Mouse (Mus musculus) forebrain, embryonic 16.5 days (tissue): ENCODE data around the gene Samd1. TPM values are rescaled to one million over a fixed set of nuclear protein-coding genes. Genes with fewer than 3 reads are reported as not detected.

Experiments
- ATAC-seq: fragments of 200-750 bp; cut with Nextera tagmentation; 2 replicates; pipeline ENCODE4 v1.8.0; 2017; ENCODE audit warnings: mild to moderate bottlenecking, moderate library complexity
- H3K27ac ChIP-seq: fragments of 300-500 bp; sonication (generic); 2 replicates; pipeline ENCODE4 v1.5.1; 2014; ENCODE audit warnings: low read length, control low read depth
- H3K27me3 ChIP-seq: fragments of 300-500 bp; sonication (generic); replicated peaks from 2 replicates; pipeline ENCODE4 v1.6.1; 2014; ENCODE audit warnings: low read length; ENCODE audit not compliant: control insufficient read depth, insufficient read depth
- H3K36me3 ChIP-seq: fragments of 300-500 bp; sonication (generic); 2 replicates; pipeline ENCODE4 v1.6.1; 2014; ENCODE audit not compliant: control insufficient read depth, insufficient read depth
- H3K4me1 ChIP-seq: fragments of 300-500 bp; sonication (generic); replicated peaks from 2 replicates; pipeline ENCODE4 v1.6.1; 2014; ENCODE audit warnings: low read length; ENCODE audit not compliant: control insufficient read depth, insufficient read depth
- H3K4me2 ChIP-seq: fragments of 300-500 bp; sonication (generic); 2 replicates; pipeline ENCODE4 v1.6.1; 2014; ENCODE audit warnings: mild to moderate bottlenecking, low read length, control low read depth
- H3K4me3 ChIP-seq: fragments of 300-500 bp; sonication (generic); replicated peaks from 2 replicates; pipeline ENCODE4 v1.5.1; 2014; ENCODE audit warnings: mild to moderate bottlenecking, low read length, control low read depth
- H3K9ac ChIP-seq: fragments of 300-500 bp; sonication (generic); replicated peaks from 2 replicates; pipeline ENCODE4 v1.6.1; 2014; ENCODE audit warnings: low read depth, low read length, control low read depth
- H3K9me3 ChIP-seq: fragments of 300-500 bp; sonication (generic); 2 replicates; pipeline ENCODE4 v1.6.1; 2016; ENCODE audit warnings: low read length; ENCODE audit not compliant: control insufficient read depth
- WGBS: fragments of 180-500 bp; shearing (Covaris S2); extraction: QIAGEN DNeasy Blood & Tissue Kit; methylation state at CpG from one replicate; pipeline ENCODE4 v1.1.7; 2014; 5-methylcytosine and 5-hydroxymethylcytosine counted together
- polyA plus RNA-seq: library from polyadenylated mRNA; unstranded; fragments of >200 nt; fragmentation: Nextera tagmentation; extraction: Ambion mirVana; gene quantifications from 2 replicates; pipeline ENCODE4 v1.2.1, GENCODE M21; 2015

Gene Samd1
- polyA plus RNA-seq, result 8.1 and 9.7 TPM in 2 replicates

- no peaks in the 10 kb centered on the region for H3K9me3 ChIP-seq
- H3K4me2 ChIP-seq, result peak within 1 kb of the TSS; percentile 86
- H3K9ac ChIP-seq, result peak within 1 kb of the TSS; percentile 69
- no peaks in the 10 kb centered on the region for H3K36me3 ChIP-seq
- H3K27ac ChIP-seq, result peak within 1 kb of the TSS; percentile 92
- 0 out of 2 replicates have a peak, but pooled peaks have one; percentile 18 for ATAC-seq
- peak within 1 kb of the TSS; percentile 70 for H3K4me3 ChIP-seq
- WGBS, result under 1% methylated on average over 41 of the region's 112 CpGs
- H3K27me3 ChIP-seq, result peaks cover 4% of the 10 kb centered on the region; the same call in 1 of the 2 replicates
- peaks cover 24% of the 10 kb centered on the region for H3K4me1 ChIP-seq
Measured at GRCm38 (mm10) chr8:83997511-83998141, at the start of gene Samd1. Gene Samd1 (plus strand): TSS chr8:83997672.

GRCm38 (mm10) chr8:83954749-83955105 lies 42.7 kb upstream of the Samd1 start:
- Histone ChIP-seq H3K4me3 (peak overlapping the region; percentile 69), H3K27ac (no peak overlapping the region), H3K9ac (peak overlapping the region; percentile 1; the same call in 1 of the 2 replicates), H3K4me2 (peak overlapping the region; percentile 56), H3K27me3 (no peaks in the 10 kb centered on the region), H3K9me3 (no peaks in the 10 kb centered on the region), H3K36me3 (no peaks in the 10 kb centered on the region), H3K4me1 (peaks cover 15% of the 10 kb centered on the region)
- no peak for ATAC-seq
- under 1% methylated on average over 14 of the region's 14 CpGs for WGBS

- ATAC-seq, result peak; percentile 99
- Histone ChIP-seq H3K4me2 (peak within 1 kb of the TSS; percentile 97), H3K27me3 (no peaks in the 10 kb centered on the region), H3K9me3 (no peaks in the 10 kb centered on the region), H3K27ac (no peak within 1 kb of the TSS), H3K4me1 (peaks cover 15% of the 10 kb centered on the region), H3K36me3 (no peaks in the 10 kb centered on the region), H3K9ac (peak within 1 kb of the TSS; percentile 54), H3K4me3 (peak within 1 kb of the TSS; percentile 69)
- WGBS, result under 1% methylated on average over 75 of the region's 75 CpGs
Measured at GRCm38 (mm10) chr8:83955106-83955957, 42.1 kb upstream of the Samd1 start, which contains the start of the genes Gm10644 and Asf1b. Gene Gm10644 (minus strand): TSS chr8:83955205. Gene Asf1b (plus strand): TSS chr8:83955507.

GRCm38 (mm10) chr8:83955958-83956218 lies 41.6 kb upstream of the Samd1 start:
- Histone ChIP-seq H3K9ac (peak overlapping the region; percentile 54), H3K36me3 (no peaks in the 10 kb centered on the region)
- no peak for ATAC-seq

DNA sequence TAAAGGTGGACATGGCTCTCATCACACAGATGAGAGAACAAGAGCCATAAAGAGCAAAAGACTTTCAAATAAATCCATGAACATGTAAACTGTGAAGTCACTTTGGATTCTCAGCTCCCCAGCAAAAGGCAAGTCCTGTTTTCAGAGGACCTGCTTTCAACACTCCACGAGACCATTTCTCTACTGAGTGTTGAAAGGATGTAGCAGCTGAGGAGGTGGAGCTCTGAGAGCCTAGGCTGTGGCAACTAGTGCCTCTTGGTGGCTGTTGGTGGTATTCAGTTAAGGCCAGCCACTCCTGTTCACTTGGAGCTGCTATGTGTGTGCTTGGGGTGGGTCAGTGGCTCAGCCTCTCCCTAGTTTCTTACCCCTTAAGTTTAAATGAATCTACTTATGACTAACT lies 40.7 kb upstream of the Samd1 start:
- peak overlapping the region; percentile 97 for H3K4me2 ChIP-seq
- no peak overlapping the region for H3K9ac ChIP-seq
- 14% methylated on average over 1 of the region's 1 CpGs for WGBS
- H3K9me3 ChIP-seq, result no peaks in the 10 kb centered on the region
- H3K27ac ChIP-seq, result no peak overlapping the region
- no peak overlapping the region; the same call in 1 of the 2 replicates for H3K4me3 ChIP-seq
- H3K36me3 ChIP-seq, result no peaks in the 10 kb centered on the region
- peaks cover 15% of the 10 kb centered on the region for H3K4me1 ChIP-seq
- no peak for ATAC-seq
- H3K27me3 ChIP-seq, result no peaks in the 10 kb centered on the region

More at GRCm38 (mm10) chr8:83955958-83956218, 41.6 kb upstream of the Samd1 start:
- Histone ChIP-seq H3K27me3 (no peaks in the 10 kb centered on the region), H3K27ac (no peak overlapping the region), H3K4me3 (peak overlapping the region; percentile 69), H3K4me1 (peaks cover 15% of the 10 kb centered on the region), H3K9me3 (no peaks in the 10 kb centered on the region), H3K4me2 (peak overlapping the region; percentile 97)
- WGBS, result under 1% methylated on average over 15 of the region's 15 CpGs

GRCm38 (mm10) chr8:83964015-83964765 lies 33.3 kb upstream of the Samd1 start:
- H3K27me3 ChIP-seq, result no peaks in the 10 kb centered on the region
- no peak overlapping the region for H3K27ac ChIP-seq
- no peak overlapping the region for H3K9ac ChIP-seq
- H3K4me2 ChIP-seq, result no peak overlapping the region
- 95% methylated on average over 5 of the region's 5 CpGs for WGBS
- H3K4me3 ChIP-seq, result no peak overlapping the region
- H3K9me3 ChIP-seq, result no peaks in the 10 kb centered on the region
- H3K36me3 ChIP-seq, result no peaks in the 10 kb centered on the region
- ATAC-seq, result no peak
- no peaks in the 10 kb centered on the region for H3K4me1 ChIP-seq

- Histone ChIP-seq H3K4me1 (peaks cover 7% of the 10 kb centered on the region), H3K27me3 (no peaks in the 10 kb centered on the region), H3K4me2 (no peak overlapping the region), H3K4me3 (no peak overlapping the region), H3K36me3 (no peaks in the 10 kb centered on the region), H3K9ac (no peak overlapping the region), H3K9me3 (no peaks in the 10 kb centered on the region), H3K27ac (no peak overlapping the region)
- 96% methylated on average over 7 of the region's 7 CpGs for WGBS
- ATAC-seq, result no peak
Measured at GRCm38 (mm10) chr8:83967701-83968100, 29.8 kb upstream of the Samd1 start.

GRCm38 (mm10) chr8:83971121-83971520 lies 26.4 kb upstream of the Samd1 start:
- no peak overlapping the region for H3K27ac ChIP-seq
- H3K4me1 ChIP-seq, result peaks cover 23% of the 10 kb centered on the region
- no peak for ATAC-seq
- H3K36me3 ChIP-seq, result no peaks in the 10 kb centered on the region
- H3K4me2 ChIP-seq, result no peak overlapping the region
- H3K9me3 ChIP-seq, result no peaks in the 10 kb centered on the region
- H3K4me3 ChIP-seq, result no peak overlapping the region
- no peaks in the 10 kb centered on the region for H3K27me3 ChIP-seq
- 83% methylated on average over 4 of the region's 4 CpGs for WGBS
- no peak overlapping the region for H3K9ac ChIP-seq

- no peaks in the 10 kb centered on the region for H3K36me3 ChIP-seq
- H3K9ac ChIP-seq, result peak overlapping the region; percentile 82
- ATAC-seq, result no peak
- peak overlapping the region; percentile 89 for H3K4me3 ChIP-seq
- WGBS, result 79% methylated on average over 6 of the region's 6 CpGs
- no peaks in the 10 kb centered on the region for H3K9me3 ChIP-seq
- H3K4me2 ChIP-seq, result peak overlapping the region; percentile 84
- no peaks in the 10 kb centered on the region for H3K27me3 ChIP-seq
- peaks cover 23% of the 10 kb centered on the region for H3K4me1 ChIP-seq
- no peak overlapping the region; the same call in 1 of the 2 replicates for H3K27ac ChIP-seq
Measured at GRCm38 (mm10) chr8:83971661-83972060, 25.8 kb upstream of the Samd1 start.
